Mouse (Mus musculus): ENCODE data around the gene Ltbp1.

The Ltbp1 gene

DNA sequence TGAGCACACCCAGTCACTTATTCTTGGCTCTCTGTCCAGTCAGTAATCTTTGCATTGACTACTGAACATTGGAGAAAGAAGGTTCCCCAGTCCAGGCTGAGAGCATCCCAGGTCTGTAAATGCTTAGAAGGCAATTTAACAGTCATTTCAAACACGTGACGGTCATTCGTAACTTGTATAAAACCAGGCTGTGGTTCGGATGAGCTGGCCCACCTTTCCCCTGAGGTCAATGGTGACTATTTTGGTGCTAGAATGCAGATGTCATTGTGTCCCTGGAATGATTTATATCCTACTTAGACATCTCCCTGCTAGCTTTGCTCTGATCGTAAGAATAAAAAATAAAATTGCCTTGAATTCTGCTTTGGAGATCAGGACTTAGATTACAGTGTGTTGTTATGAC is 63.9 kb downstream of the Ltbp1 start:
- DNase-seq, result no peak

DNA sequence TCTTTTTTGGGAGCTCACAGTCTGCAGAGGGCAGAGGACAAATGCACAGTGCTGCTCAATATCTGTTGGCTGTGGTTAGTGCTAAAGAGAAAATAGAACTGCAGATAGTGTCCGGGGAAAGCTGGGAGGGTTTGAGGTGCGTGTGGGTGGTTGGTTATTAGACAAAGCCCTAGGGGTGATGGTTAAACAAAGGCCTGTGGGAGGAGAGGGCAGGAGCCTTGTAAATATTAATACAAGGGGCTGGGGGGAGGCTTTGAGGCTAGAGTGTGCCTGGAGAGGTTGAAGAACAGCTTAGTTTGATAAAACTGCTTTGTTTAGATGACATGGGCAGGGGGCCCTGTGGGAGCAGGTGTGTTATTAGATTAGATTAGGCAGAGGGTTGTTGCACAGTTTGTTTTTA is 65.8 kb downstream of the Ltbp1 start:
- DNase-seq, result no peak

DNA sequence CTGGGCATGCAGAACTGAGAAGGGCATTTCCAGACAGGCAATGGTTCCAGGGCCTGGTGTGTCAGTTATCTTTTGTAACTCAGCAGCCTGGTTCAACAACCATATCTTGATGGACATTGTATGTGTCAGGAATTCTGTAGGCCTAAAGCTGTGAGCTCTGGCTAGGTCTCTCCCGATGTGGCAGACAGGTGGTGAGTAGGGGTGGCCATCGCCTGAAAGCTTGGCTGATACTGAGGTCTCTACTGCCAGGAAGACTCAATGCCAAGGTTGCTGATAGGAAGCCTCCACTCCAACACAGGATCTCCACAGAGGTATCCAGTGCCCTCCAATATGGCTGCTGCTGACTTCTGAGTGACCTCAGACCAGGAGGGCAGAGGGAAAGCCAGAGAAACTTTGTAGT is 66.4 kb downstream of the Ltbp1 start:
- no peak for DNase-seq

DNA sequence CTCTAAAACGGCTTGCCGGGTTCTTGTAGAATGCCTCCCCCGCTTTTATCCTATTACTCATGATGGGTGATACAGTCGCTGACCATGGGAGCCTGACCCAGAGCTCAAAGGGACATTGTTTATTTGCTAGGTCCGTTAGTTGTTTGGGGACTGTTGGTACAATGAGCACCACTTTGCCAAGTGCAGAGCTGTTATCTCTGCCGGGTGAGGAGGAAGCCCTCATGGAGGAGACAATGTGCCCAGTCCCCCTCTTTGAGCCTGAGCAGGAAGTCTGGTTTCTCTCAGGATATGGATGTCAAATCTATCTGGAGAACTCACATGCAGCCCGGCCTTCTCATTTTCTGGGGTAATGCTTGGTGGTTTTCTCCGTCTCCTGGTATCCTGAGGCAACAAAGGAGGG is 68.5 kb downstream of the Ltbp1 start:
- no peak for DNase-seq

DNA sequence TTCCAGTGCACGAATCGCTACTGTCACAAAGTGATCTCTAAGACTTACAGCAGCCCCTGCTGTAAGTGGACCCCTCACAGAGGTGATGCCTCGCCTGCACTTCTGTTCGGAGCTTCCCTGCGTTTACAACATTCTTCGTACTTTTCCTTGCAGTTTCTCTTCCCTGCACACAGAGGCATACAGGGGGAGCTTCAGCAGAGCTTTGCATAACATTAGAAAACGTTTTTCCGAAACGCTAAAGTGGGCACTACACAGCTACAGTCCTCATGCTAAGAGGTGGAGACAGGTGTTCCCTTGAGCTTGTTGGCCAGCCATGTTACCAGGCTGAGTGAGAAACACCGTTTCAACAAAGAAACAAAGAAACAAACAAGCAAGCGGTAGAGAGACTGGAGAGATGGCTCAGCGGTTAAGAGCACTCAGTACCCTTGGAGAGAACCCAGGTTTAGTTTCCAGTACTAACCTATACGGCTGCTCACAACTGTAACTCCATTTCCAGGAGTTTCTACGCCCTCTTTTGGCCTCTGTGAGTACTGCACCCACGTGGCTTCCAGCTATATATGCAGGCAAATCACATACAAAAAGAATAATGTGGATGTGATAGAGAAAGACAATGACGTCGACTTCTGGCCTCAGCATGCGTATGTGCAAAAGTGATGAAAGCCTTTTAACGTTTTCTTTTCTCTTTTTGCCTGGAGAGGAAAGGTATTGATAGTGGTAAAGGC is 69.8 kb downstream of the Ltbp1 start:
- no peak for DNase-seq

DNA sequence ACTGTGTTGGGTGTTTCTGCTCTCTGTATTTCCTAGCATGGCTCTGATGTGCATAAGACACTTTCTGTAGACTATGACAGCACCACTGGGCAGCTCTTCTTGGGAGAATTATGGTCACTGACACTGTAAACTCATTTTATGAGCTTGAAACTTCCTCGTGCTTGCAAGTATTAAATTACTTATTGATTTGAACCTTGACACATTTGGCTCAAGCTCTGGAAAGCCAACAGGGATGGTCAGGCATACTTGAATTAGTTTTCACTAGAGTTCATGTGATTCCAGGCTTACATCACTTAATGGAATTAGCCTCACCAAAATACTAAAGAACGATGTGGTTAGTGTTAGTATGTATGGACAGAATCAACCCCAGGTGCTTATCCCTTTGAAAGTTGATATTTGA is 76.0 kb downstream of the Ltbp1 start:
- DNase-seq, result no peak

DNA sequence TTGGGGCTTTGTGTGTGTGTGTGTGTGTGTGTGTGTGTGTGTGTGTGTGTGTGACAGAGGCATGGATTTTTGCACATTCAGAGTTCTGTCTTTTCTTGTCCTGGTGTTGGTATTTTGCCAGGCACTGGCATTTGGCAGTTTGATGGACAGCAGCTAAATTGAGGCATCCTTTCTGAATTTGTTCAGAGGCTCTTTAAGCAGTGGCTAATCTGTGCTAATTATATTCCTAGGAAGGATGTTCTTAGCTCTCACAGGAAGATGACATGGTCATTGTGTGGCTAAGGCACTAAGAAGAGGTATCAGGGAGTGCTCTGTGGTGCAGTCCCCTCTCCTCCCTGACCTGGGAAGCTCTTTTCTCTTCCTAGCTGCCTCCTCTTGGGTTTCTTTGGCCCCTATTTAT is 77.1 kb downstream of the Ltbp1 start:
- DNase-seq, result no peak

DNA sequence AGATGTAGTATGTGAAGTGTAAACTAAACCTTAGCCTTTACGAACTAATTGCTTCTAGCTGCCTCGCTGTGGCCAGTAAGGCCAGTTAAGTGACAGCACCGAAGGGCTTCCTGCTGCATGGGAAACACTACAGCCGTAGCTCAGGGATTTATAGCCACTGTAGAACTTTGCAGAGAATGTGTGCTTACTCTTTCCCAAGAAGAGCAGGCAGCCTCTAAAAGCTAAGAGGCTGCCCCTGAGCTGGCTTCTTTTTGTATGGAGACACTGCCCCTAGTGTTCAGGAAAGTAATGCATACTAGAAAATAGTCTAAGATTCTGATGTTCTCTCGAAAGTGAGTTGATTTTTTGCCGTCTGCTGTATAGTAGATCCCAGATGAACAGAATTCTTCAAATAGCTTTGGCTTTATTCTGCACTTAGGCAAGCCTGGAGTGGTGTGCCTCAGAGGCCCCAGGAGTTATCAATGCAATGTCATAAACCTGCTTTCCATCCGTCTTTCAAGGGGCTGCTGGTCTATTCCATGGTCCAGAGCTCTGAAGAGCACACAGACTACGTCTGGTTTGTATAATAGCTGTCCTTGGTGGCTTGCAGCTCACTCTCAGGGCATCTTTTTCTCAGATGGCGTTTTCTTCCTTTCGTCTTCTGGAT is 82.1 kb downstream of the Ltbp1 start:
- no peak for DNase-seq

DNA sequence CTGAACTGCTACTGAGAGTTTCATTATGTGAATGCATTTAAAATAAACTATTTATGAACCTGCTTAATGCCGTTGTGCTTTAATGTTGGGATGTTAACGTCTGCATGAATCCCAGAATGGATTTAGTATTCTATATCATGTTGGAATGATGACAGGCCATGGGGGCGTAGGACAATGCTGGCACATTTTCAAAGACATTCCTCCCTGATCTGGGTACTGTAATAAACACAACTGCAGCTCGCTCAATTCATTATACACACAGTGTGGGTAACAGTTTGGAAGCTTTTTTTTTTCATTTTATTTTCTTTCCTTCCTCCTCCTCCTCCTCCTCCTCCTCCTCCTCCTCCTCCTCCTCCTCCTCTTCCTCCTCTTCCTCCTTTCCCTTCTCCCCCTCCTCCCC is 82.9 kb downstream of the Ltbp1 start:
- DNase-seq, result no peak

DNA sequence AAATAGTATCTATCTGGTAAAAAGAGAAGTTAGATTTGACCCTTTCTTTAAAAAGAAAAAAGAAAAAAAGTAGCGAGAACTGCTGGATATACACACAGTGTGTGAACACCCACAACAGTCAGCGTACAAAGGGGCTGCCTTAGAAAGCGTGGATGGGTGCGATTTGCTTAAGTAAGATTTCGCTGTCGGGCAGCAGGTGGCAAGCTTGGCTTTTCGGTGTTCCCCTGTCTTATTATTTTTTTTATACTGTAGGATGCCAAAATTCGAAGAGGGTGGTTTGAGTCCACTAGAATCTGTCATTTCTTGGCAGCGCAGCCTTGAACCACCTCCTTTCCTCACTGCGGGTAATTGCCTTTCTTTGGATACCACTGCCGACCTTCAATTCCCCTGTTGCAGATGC is 83.4 kb downstream of the Ltbp1 start:
- DNase-seq, result no peak

DNA sequence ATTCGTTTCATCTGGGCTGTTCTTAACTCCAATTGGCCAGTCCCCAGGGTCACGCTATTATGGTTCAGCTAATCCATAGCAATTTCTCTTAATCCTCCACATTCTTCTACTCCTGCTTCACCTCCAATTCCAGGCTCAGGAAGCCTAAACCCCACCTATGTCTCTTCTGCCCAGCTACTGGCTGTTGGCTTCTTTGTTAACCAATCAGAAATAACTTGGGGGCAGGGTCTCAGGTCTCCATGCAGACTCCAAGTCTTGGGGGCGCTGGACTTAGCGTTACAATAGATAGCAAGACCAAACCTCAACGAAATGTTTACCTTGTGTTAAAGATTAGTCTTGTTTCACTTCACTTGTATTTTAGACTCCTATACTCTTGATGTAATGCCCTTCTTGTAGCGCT is 85.2 kb downstream of the Ltbp1 start:
- no peak for DNase-seq

DNA sequence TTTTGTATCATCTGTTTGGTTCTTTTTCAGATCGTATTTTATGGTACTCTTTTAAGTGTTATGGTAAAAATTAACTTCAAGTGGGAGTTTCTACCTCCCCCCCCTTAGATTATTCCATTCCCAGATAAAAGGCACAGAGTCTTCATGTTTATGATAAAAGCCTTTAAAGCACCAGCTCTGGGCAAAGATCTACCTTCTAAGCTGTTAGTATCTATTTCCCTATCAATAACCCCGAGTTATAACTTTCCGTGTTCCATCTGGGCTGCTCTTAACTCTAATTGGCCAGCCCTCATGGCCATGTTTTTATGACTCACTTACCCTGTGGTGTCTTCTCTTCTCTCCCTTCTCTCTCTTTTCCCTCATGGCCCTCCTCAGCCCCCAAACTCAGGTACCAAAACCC is 88.2 kb downstream of the Ltbp1 start:
- no peak for DNase-seq

DNA sequence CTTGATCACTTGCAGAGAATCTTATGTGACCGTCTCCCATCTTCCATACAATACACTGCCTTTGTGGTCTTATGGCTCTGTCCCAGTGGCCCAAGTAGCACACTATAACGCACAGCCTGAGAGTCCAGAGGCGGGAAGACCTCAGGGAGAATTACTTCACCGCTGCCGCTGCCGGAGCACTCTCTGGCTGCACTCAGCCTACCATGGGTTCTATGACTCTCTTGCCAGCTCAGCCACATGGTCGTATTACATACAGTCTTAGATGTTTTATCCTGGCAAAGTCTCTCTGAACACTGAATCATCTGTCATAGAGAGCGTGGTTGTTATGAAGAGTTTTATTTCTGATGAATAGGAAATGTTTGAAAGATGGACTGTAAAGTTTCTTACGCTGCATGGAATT is 89.2 kb downstream of the Ltbp1 start:
- no peak for DNase-seq

DNA sequence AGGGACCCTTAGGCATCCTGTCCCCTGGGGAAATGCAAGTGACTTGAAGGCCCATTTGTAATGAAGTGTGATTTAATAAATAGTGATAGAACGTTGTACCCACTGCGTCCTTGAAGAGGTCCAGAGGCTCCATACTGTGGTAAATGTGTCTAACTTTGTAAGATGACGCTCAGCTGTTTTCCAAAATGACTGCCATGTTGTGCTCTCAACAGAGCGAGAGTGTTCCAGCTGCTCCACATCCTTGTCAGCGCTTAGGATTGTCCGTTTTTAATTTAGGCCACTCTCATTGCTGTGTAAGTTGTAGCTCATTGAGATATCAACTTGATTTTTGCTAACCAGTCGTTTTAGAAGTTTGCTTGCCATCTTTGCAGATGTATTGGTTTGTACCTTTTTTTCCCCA is 91.4 kb downstream of the Ltbp1 start:
- no peak for DNase-seq

DNA sequence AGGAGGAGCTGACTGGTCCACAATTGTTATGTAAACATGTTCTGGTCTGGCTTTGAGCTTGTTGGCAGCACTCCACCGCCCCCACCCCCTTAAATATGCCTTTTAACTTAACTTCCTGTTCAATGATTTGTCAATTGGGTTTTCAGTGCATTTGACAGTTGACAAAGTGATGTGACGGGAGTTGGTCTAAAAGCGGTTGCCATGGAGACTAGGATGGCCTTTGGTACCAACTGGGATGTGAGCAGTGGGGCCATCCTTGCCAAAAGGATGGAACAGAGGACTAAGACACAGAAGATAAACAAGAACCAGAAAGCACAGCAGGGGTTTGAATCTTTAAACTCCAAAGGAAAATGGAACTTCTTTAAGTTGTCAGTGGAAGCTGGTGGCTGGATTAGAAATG is 92.0 kb downstream of the Ltbp1 start:
- no peak for DNase-seq

DNA sequence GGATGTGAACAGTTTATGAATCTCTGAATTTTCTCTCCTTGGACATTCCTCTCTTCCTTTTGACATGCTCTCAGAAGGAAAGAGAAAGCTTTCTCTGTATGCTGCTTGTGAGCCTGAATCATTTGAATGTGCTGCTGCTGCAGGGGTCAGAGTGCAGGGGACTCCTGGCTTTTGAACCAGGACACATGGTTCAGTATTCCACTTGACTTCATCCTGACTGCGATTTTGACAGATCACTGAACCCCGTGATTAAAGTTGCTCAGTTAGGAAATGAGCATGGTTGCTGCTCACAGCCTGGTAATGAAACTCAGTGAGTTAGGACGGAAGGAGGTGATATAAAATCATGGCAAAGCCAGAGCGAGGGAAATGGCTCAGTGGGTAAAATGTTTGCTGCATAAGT is 95.8 kb downstream of the Ltbp1 start:
- no peak for DNase-seq

DNA sequence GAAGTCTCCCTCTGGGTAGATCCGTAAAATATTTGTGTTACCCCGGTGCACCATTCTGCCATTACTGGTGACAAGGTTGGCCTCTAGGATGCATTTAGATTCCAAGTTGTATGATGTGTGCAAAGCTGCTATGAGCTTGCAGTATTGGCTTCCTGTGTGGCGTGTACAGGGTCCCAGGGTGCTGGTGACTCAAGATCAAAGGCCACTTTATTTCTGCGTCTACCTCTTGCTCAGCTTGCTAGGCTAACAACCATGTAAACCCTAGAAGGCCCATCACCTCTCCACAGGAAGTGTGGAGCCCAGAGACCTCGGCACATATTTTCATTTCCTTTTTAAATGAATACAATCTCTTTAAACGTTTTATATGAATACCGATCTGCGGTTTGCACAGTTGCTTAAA is 96.6 kb downstream of the Ltbp1 start:
- DNase-seq, result no peak

DNA sequence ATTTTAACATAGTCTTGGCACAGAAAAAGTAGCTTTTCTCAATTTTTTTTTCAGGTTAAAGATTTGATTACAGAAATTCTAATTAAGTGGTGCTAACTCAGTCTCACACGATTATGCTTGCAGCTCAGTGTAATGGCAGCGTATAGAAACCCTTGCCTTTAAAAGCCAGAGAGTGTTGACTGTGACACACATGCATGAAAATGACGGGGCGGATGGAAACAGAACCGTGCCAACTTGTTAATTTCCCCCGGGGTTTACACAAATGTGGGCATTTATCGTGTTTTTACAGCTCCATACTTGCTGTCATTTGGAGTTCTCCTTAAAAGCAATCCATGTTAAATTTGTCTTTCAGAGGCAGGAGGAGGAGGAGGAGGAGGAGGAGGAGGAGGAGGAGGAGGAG is 102.0 kb downstream of the Ltbp1 start:
- DNase-seq, result no peak

DNA sequence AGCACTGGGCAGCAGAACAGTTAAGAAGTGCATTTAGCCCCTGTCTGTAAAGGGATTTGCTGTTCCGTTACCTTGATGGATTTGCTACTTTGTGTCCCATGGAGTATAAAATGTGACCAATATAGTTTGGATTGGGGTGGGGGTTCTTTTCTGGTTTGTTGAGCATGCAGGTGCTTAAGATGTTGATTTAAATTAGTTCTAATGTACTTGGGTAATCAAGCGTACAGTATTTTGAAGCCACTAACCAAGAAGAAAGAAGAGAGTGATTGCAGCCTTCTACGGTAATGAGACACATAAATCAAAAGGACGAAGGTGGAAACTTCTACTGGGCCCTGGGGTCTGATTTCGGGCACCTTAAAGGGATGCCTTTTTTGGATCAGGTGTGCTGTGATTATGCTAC is 102.5 kb downstream of the Ltbp1 start:
- no peak for DNase-seq

DNA sequence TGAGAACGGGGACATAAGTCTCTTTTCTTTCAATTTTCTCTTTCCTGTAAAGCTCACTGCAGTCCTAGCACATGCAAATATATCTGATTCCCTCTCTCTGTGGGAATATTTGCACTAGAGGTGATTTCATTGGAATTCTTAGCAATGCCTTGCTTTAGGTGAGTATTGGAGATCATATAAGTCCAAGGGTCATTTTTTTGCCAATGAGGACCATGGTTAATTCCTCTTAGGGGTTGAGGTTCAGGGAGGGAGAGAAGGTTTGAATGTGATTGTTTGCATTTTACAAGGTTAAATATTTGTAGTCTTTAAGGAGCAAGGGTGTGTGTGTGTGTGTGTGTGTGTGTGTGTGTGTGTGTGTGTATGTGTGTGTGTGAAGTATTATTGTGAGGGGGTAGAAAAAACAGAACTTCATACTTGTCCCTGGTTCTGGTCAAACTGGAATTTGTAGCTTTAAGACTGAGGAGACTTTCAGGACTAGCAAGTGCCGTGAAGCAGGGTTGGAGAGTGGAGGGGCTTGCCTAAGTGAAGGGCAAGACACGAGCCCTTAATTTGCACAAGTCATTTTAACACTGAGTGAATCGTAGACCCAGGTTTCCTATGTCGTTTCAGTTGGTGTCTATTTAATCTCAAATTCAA is 103.8 kb downstream of the Ltbp1 start:
- no peak for DNase-seq

DNA sequence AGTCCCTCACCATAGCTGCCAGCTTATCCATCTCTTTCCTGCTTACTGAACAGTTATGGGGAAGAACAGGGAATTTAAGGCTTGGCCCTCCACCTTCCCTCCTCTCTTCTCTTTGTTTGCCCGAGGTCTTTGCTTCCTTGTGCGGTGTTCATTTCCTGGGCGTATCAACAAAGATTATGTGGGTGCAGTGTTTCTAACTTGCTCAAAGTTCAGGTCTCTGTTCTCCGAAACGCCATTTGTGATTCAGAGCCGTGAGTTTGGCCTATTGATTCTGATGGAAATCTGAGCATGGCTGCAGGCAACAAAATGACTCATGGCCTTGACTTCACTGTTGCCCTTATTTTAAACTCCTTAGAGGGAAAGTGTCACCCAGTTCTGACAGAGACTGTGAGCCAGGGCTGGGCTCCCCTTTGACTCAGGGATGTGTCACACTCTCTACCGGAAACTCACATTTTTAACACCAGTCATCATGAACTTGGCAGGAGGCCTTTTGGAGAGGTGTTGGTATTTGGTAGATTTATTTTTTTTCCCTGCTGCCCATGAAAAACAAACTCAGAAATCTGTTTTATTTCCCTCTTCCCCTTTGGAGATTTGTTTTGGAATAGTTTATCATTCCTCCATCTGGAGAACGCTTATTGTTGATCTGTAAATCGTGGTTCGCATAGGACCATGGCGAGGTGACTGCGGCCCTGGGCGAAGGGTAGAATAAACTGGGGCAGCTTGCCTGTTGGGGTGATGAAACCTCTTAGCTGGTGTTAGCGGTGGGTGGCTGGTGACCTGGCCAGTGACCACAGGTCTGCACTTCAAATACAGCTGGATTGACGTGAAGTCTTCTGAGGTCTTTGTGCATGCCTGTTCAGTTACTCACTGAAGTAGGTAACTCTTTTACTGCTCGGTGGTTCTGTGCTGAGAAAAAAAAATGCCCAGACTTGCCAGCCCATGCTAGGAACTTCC is 105.2 kb downstream of the Ltbp1 start:
- no peak for DNase-seq

DNA sequence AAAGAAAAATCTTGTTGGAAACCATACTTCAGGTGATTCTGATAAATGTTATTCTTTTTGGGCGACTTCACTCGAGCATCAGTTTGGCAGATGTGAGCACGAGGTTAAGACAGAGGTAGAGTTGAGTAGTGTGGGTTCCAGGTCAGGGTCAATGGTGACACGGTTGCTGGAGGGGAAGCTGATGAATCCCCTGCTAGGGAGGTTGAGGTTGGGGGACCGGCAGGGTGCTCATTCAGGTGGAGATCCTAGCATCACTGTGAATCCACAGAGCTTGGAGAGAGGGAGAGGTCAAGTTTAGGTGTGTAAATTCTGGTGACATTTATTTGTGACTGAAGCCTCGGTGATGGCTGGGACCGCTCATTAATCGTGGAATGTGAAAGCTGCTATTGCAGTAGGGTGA is 110.2 kb downstream of the Ltbp1 start:
- DNase-seq, result no peak

DNA sequence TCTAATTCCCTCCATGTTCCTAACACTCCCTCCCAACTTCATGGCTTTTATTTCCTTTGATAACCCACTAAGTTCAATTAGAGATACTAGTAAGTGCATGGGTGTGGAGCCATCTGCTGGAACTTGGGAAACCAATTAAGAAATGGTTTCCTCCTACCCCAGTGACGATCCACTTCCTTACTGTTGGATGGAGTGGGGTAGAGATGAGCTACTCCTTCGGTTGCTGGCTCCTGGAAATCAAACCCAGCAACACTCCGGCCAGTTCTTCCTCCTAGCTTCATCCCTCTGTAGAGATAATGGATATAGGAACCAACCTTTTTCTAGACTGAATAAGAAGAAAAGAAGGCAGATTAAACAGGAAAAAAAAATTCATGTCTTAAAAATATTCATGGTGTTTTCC is 113.5 kb downstream of the Ltbp1 start:
- no peak for DNase-seq
